In the genomic region with DNA sequence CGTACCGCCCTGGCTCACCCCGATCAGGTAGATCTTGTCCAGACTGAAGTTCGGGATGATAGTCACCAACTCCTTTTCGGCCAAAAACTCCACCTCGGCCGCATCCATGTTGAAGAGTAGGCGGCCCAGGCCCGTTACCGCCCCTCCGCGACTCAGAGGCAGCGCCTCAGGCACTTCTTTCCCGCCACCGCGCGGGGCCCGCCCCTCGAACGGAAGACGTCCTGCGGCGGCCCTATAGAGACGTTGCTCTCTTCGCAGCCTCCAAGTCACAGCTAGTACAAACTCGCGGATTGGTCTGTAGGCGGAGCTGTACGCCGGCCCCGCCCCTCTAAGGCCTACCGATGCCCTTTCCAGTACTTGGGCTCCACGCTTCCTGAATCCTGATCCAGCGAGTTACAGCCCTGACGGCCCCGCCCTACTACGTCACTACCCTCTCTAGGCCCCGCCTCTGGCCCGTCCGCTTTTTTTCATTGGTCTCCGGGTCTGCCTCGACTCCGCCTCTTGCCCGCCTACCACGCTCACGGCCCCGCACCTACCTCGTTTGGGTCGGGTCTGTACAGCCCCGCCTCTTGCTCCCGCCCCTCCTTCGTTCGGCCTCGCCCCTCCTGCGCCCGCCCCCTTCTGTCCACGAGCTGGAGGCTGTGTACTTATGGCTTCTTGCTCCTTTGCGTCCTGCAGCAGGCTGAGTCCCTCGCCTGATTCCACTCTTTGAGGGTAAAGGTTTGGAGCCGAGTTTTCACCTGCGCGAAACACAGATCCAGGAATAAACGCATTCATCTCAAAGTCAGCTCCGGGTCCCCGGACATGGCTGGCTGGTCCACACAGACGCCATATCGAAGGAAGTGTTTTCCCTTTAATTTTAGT, we compare ENCODE assay signal across 8 mouse cellular contexts. TPM values are rescaled to one million over a fixed set of nuclear protein-coding genes. Genes with fewer than 3 reads are reported as not detected.
DNase-seq lines count a peak whose midpoint lies in the region; ATAC-seq lines count a peak whose summit lies in the region.

Gene Gins2, minus strand, starts transcription at position 397 of the 864 bp plus-strand sequence.

- no peaks in the 10 kb centered on the region for H3K27me3 ChIP-seq in heart, embryonic 13.5 days (replicated peaks)
- no peaks in the 10 kb centered on the region for H3K27me3 ChIP-seq in liver, embryonic 12.5 days (replicated peaks)
- H3K27me3 ChIP-seq in stomach, embryonic 15.5 days (replicated peaks): no peaks in the 10 kb centered on the region

- H3K4me1 ChIP-seq in brown adipose tissue, adult 24 weeks (ENCODE audit: control insufficient read depth, insufficient read depth, insufficient read length, low read length): no peaks in the 10 kb centered on the region
- H3K4me1 ChIP-seq in heart, embryonic 13.5 days: peaks cover 45% of the 10 kb centered on the region
- peaks cover 45% of the 10 kb centered on the region for H3K4me1 ChIP-seq in liver, embryonic 12.5 days
- H3K4me1 ChIP-seq in stomach, embryonic 15.5 days: peaks cover 11% of the 10 kb centered on the region

- H3K36me3 ChIP-seq in heart, embryonic 13.5 days: peaks cover 20% of the 10 kb centered on the region
- H3K36me3 ChIP-seq in liver, embryonic 12.5 days: peaks cover 35% of the 10 kb centered on the region
- 0 out of 2 replicates have a peak, but pooled peaks cover 10% of the 10 kb centered on the region for H3K36me3 ChIP-seq in stomach, embryonic 15.5 days

- H3K4me3 ChIP-seq in brown adipose tissue, adult 24 weeks (ENCODE audit: insufficient read depth, low read depth, low read length): peak within 1 kb of the TSS; percentile 59
- peak within 1 kb of the TSS; percentile 72 for H3K4me3 ChIP-seq in heart, embryonic 13.5 days
- peak within 1 kb of the TSS; percentile 79 for H3K4me3 ChIP-seq in liver, embryonic 12.5 days
- peak within 1 kb of the TSS; percentile 70 for H3K4me3 ChIP-seq in stomach, embryonic 15.5 days (replicated peaks)

- peak; percentile 97 for ATAC-seq in heart, embryonic 13.5 days (ENCODE audit: extremely low read depth, insufficient number of reproducible peaks, low FRiP score, low TSS enrichment)
- ATAC-seq in liver, embryonic 12.5 days: peak; percentile 97
- ATAC-seq in stomach, embryonic 15.5 days (ENCODE audit: insufficient read depth, low FRiP score, low read depth): peak; percentile 99

- peak; percentile 98 for DNase-seq in CD4-positive, CD25-positive, alpha-beta regulatory T cell, adult 2 months (ENCODE audit: low read depth, low spot score)
- DNase-seq in fat pad, adult 2 months (ENCODE audit: extremely low read depth, low read depth, low spot score): peak; percentile 93
- DNase-seq in kidney, postnatal 10 days: peak; percentile 100
- peak; percentile 95 to 98 for DNase-seq in natural killer cell, adult 2 months (ENCODE audit: low spot score in 2 of 2)

- H3K9me3 ChIP-seq in heart, embryonic 13.5 days: no peaks in the 10 kb centered on the region
- H3K9me3 ChIP-seq in liver, embryonic 12.5 days (replicated peaks): no peaks in the 10 kb centered on the region
- no peaks in the 10 kb centered on the region for H3K9me3 ChIP-seq in stomach, embryonic 15.5 days

- peak within 1 kb of the TSS; percentile 88 for H3K4me2 ChIP-seq in heart, embryonic 13.5 days
- H3K4me2 ChIP-seq in liver, embryonic 12.5 days: peak within 1 kb of the TSS; percentile 97
- peak within 1 kb of the TSS; percentile 84 for H3K4me2 ChIP-seq in stomach, embryonic 15.5 days

- WGBS in heart, embryonic 13.5 days: under 1% methylated on average over 67 of the region's 67 CpGs
- under 1% methylated on average over 67 of the region's 67 CpGs for WGBS in liver, embryonic 12.5 days (ENCODE audit: insufficient replicate concordance)
- WGBS in stomach, embryonic 15.5 days: under 1% methylated on average over 67 of the region's 67 CpGs

- no peak within 1 kb of the TSS for H3K27ac ChIP-seq in brown adipose tissue, adult 24 weeks (replicated peaks; ENCODE audit: low read depth, low read length)
- peak within 1 kb of the TSS; percentile 77 for H3K27ac ChIP-seq in heart, embryonic 13.5 days (replicated peaks)
- H3K27ac ChIP-seq in liver, embryonic 12.5 days: peak within 1 kb of the TSS; percentile 81
- H3K27ac ChIP-seq in stomach, embryonic 15.5 days: peak within 1 kb of the TSS; percentile 70

- peak within 1 kb of the TSS; percentile 88 for H3K9ac ChIP-seq in heart, embryonic 13.5 days
- H3K9ac ChIP-seq in liver, embryonic 12.5 days: peak within 1 kb of the TSS; percentile 89
- H3K9ac ChIP-seq in stomach, embryonic 15.5 days: peak within 1 kb of the TSS; percentile 60

RNA-seq across cellular contexts. Expression of gene Gins2, which starts in this region (rescaled TPM):
- 5.4 and 6.5 TPM in 2 replicates for polyA plus RNA-seq in brown adipose tissue, adult 24 weeks (2012; ENCODE audit: insufficient read depth, insufficient read length, missing spikeins)
- 79.8 and 80.4 TPM in 2 replicates for polyA plus RNA-seq in heart, embryonic 13.5 days (2015; fragmentation: Nextera tagmentation; extraction: Ambion mirVana)
- polyA plus RNA-seq in liver, embryonic 12.5 days (2016; fragmentation: Nextera tagmentation; extraction: Ambion mirVana): 77.5 and 81.2 TPM in 2 replicates
- 88.1 and 94.7 TPM in 2 replicates for polyA plus RNA-seq in stomach, embryonic 15.5 days (2015; fragmentation: Nextera tagmentation; extraction: Ambion mirVana)

Comparison
In these comparisons a context has a peak if more than half of its experiments do, and no peak if none do; other contexts are left out.
1. RNA of gene Gins2 (polyA plus RNA-seq): 88.1 to 94.7 TPM in stomach, embryonic 15.5 days, 79.8 to 80.4 TPM in heart, embryonic 13.5 days and 77.5 to 81.2 TPM in liver, embryonic 12.5 days; 5.4 to 6.5 TPM in brown adipose tissue, adult 24 weeks; every median in the first group is over 10 times any median in the second.
2. Peak in every context shown above with its lines, with median percentiles within 50 percentile points of each other: DNase-seq, H3K4me3 ChIP-seq, ATAC-seq, H3K4me2 ChIP-seq and H3K9ac ChIP-seq.